Mouse (Mus musculus) heart, postnatal 0 days (tissue): ENCODE data around the gene Trpm7. TPM values are rescaled to one million over a fixed set of nuclear protein-coding genes. Genes with fewer than 3 reads are reported as not detected.
"Not testable (repeated sequence)": the region's sequence is repeated elsewhere in the genome, so short reads cannot be mapped to it uniquely, and the experiment has no call there.

Experiments
- ATAC-seq: fragments of 200-750 bp; cut with Nextera tagmentation; 2 replicates; pipeline ENCODE4 v1.8.0; 2017; ENCODE audit warnings: low read depth, moderate number of reproducible peaks, moderate library complexity; ENCODE audit not compliant: insufficient read depth
- DNase-seq: peaks from one replicate; pipeline ENCODE4 v3.0.0-alpha.2; 2016; ENCODE audit warnings: low spot score
- H3K27ac ChIP-seq: fragments of 300-500 bp; sonication (generic); 2 replicates; pipeline ENCODE4 v1.5.1; 2014; ENCODE audit warnings: low read depth, mild to moderate bottlenecking
- H3K27me3 ChIP-seq: fragments of 300-500 bp; sonication (generic); 2 replicates; pipeline ENCODE4 v1.6.1; 2014; ENCODE audit warnings: low read length, mixed read lengths; ENCODE audit not compliant: control insufficient read depth, insufficient read depth
- H3K36me3 ChIP-seq: fragments of 300-500 bp; sonication (generic); replicated peaks from 2 replicates; pipeline ENCODE4 v1.6.1; 2014; ENCODE audit warnings: low read length, mixed read lengths; ENCODE audit not compliant: control insufficient read depth, insufficient read depth
- H3K4me1 ChIP-seq: fragments of 300-500 bp; sonication (generic); 2 replicates; pipeline ENCODE4 v1.6.1; 2014; ENCODE audit warnings: antibody characterized with exemption; ENCODE audit not compliant: control insufficient read depth, insufficient read depth
- H3K4me2 ChIP-seq: fragments of 300-500 bp; sonication (generic); 2 replicates; pipeline ENCODE4 v1.6.1; 2014; ENCODE audit warnings: low read depth, mild to moderate bottlenecking, low read length, moderate library complexity
- H3K4me3 ChIP-seq: fragments of 300-500 bp; sonication (generic); 2 replicates; pipeline ENCODE4 v1.5.1; 2014; ENCODE audit warnings: low read depth, low read length
- H3K9ac ChIP-seq: fragments of 300-500 bp; sonication (generic); replicated peaks from 2 replicates; pipeline ENCODE4 v1.6.1; 2014; ENCODE audit warnings: low read depth, low read length, mixed read lengths
- H3K9me3 ChIP-seq: fragments of 300-500 bp; sonication (generic); replicated peaks from 2 replicates; pipeline ENCODE4 v1.6.1; 2016; ENCODE audit warnings: low read length; ENCODE audit not compliant: control insufficient read depth
- CTCF ChIP-seq: IDR thresholded peaks from 2 replicates; pipeline ENCODE4 v1.5.1; 2016; ENCODE audit warnings: antibody characterized with exemption, control low read depth, low read depth
- EP300 ChIP-seq: IDR thresholded peaks from 2 replicates; pipeline ENCODE4 v1.6.1; 2016; ENCODE audit warnings: antibody characterized with exemption, low read depth
- WGBS: fragments of 180-500 bp; shearing (Covaris S2); extraction: QIAGEN DNeasy Blood & Tissue Kit; methylation state at CpG from one replicate; pipeline ENCODE4 v1.1.7; 2014; 5-methylcytosine and 5-hydroxymethylcytosine counted together
- polyA plus RNA-seq: library from polyadenylated mRNA; unstranded; fragments of >200 nt; fragmentation: Nextera tagmentation; extraction: Ambion mirVana; gene quantifications from 2 replicates; pipeline ENCODE4 v1.2.1, GENCODE M21; 2015
- total RNA-seq: library from RNA; depleted of rRNA; stranded (reverse); fragments of >200 nt; gene quantifications from 2 replicates; pipeline ENCODE4 v1.2.3, GENCODE M21; 2014; ENCODE audit warnings: low replicate concordance

Gene Trpm7
- total and polyA plus RNA-seq, 2 experiments from 2014 or later = 35.7 to 39.7 TPM

GRCm38 (mm10) chr2:126885871-126886270 is 9.8 kb upstream of the Trpm7 start:
- DNase-seq (peak; percentile 53), ATAC-seq (peak; percentile 70; the same call in 1 of the 2 replicates)
- TF ChIP-seq CTCF (no peak), EP300 (peak; percentile 76)
- H3K4me1 ChIP-seq = peaks cover 17% of the 10 kb centered on the region
- no peak overlapping the region for H3K4me3 ChIP-seq
- peak overlapping the region; percentile 52 for H3K27ac ChIP-seq
- 7% methylated on average over 2 of the region's 2 CpGs for WGBS
- no peaks in the 10 kb centered on the region for H3K36me3 ChIP-seq
- H3K4me2 ChIP-seq = no peak overlapping the region
- H3K9me3 ChIP-seq = no peaks in the 10 kb centered on the region
- H3K9ac ChIP-seq = no peak overlapping the region
- H3K27me3 ChIP-seq = no peaks in the 10 kb centered on the region

GRCm38 (mm10) chr2:126882711-126883110 is 6.7 kb upstream of the Trpm7 start:
- H3K27ac ChIP-seq, H3K4me2 ChIP-seq, ATAC-seq, H3K9ac ChIP-seq, H3K4me3 ChIP-seq, DNase-seq, H3K27me3 ChIP-seq, H3K36me3 ChIP-seq, H3K9me3 ChIP-seq: not testable (repeated sequence)
- peaks cover 17% of the 10 kb centered on the region for H3K4me1 ChIP-seq
- 26% methylated on average over 2 of the region's 2 CpGs for WGBS

GRCm38 (mm10) chr2:126877991-126878390 is 2.0 kb upstream of the Trpm7 start:
- Histone ChIP-seq H3K9ac (no peak overlapping the region), H3K4me3 (no peak overlapping the region), H3K9me3 (no peaks in the 10 kb centered on the region), H3K4me2 (no peak overlapping the region), H3K27ac (no peak overlapping the region), H3K36me3 (no peaks in the 10 kb centered on the region), H3K27me3 (no peaks in the 10 kb centered on the region), H3K4me1 (peaks cover 26% of the 10 kb centered on the region)
- no peak for DNase-seq
- WGBS = 91% methylated on average over 1 of the region's 1 CpGs
- no peak for ATAC-seq
- TF ChIP-seq CTCF = no peak
- no peak for TF ChIP-seq EP300

DNA sequence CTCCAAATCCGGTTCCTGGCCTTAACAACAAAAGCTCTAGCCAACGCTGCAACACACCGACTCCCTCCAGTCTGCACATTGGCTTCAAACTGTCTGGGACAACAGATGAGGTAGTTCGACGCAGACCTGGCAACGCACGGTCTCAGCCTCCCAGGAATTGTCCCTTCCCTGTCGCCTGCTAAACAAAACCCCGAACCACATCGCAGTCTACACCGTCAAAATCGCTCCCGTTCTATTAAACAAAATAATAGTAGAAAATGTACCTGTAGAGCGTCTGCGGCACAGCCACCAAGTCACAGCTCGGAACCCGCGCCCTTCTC is 554 bp downstream of the Trpm7 start:
- Histone ChIP-seq H3K27me3 (no peaks in the 10 kb centered on the region), H3K36me3 (no peaks in the 10 kb centered on the region), H3K9ac (peak overlapping the region; percentile 97), H3K4me3 (peak overlapping the region; percentile 87), H3K4me1 (peaks cover 25% of the 10 kb centered on the region), H3K27ac (peak overlapping the region; percentile 99), H3K4me2 (peak overlapping the region; percentile 73), H3K9me3 (no peaks in the 10 kb centered on the region)
- WGBS = under 1% methylated on average over 18 of the region's 18 CpGs
- DNase-seq = peak; percentile 49
- TF ChIP-seq EP300 (no peak; the same call in 1 of the 2 replicates), CTCF (no peak)
- ATAC-seq = peak; percentile 47; the same call in 1 of the 2 replicates

DNA sequence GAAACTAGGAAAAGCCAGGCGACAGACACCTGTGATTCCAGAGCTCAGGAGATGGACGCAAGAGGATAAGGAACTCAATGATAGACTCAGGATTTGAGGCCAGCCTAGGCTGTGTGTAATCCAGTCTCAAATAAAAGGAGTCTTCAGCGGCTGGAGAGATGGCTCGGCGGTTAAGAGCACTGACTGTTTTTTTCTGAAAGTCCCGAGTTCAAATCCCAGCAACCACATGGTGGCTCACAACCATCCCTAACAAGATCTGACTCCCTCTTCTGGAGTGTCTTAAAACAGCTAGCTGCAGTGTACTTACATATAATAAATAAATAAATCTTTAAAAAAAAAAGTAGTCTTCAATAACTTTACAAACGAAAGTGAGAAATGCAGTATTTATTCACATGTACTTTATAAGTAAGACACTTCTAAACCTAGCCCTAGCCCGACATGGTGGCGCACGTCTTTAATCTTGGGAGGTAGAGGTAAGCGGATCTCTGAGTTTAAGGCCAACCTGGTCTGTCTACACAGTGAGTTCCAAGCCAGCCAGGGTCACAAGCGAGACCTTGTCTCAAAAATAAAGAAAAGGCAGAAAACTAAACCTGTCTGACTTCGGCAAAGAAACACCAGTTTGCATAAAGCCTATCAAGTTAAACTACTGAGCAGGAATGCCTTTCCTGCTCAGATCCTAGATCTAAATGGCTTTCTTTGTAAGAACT is 1.1 kb downstream of the Trpm7 start:
- H3K27ac ChIP-seq = peak overlapping the region; percentile 99
- H3K4me1 ChIP-seq = peaks cover 30% of the 10 kb centered on the region
- 14% methylated on average over 13 of the region's 13 CpGs for WGBS
- no peak for TF ChIP-seq EP300
- TF ChIP-seq CTCF = no peak
- peak overlapping the region; percentile 97 for H3K9ac ChIP-seq
- H3K36me3 ChIP-seq = no peaks in the 10 kb centered on the region
- H3K4me3 ChIP-seq = peak overlapping the region; percentile 87
- H3K4me2 ChIP-seq = peak overlapping the region; percentile 73
- no peak for ATAC-seq
- DNase-seq = peak; percentile 30
- H3K27me3 ChIP-seq = no peaks in the 10 kb centered on the region
- H3K9me3 ChIP-seq = no peaks in the 10 kb centered on the region

DNA sequence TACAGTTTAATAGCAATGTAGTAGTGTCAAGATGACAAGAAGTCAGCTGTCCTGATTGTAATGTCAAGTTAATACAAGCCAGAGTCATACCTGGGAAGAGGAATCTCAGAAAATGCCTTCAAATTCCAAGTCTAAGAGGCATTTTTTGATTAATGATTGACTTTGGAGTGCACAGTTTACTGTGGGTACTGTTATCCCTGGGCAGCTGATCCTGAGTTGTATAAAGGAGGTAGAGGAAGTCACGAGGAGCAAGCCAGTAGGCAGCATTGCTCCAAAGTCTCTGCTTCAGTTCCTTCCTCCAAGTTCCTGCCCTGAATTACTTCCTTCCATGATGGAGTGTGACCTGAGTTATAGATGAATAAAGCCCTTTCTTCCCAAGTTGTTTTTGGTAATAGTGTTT is 9.7 kb downstream of the Trpm7 start:
- no peaks in the 10 kb centered on the region for H3K27me3 ChIP-seq
- TF ChIP-seq CTCF (no peak), EP300 (no peak)
- no peaks in the 10 kb centered on the region for H3K36me3 ChIP-seq
- no peak overlapping the region for H3K9ac ChIP-seq
- WGBS = 63% methylated on average over 1 of the region's 1 CpGs
- no peak overlapping the region for H3K4me2 ChIP-seq
- no peak overlapping the region for H3K27ac ChIP-seq
- 0 out of 2 replicates have a peak, but pooled peaks cover 14% of the 10 kb centered on the region for H3K4me1 ChIP-seq
- H3K9me3 ChIP-seq = no peaks in the 10 kb centered on the region
- no peak overlapping the region for H3K4me3 ChIP-seq
- ATAC-seq (no peak), DNase-seq (no peak)
